Mouse (Mus musculus) left cerebral cortex, postnatal 14 days (tissue): ENCODE data around the gene Gm7534. TPM values are rescaled to one million over a fixed set of nuclear protein-coding genes. Genes with fewer than 3 reads are reported as not detected.
"Not testable (repeated sequence)": the region's sequence is repeated elsewhere in the genome, so short reads cannot be mapped to it uniquely, and the experiment has no call there.

Source experiments
- DNase-seq, 2 experiments: peaks; one replicate each; pipeline ENCODE4 v3.0.0; 2021 to 2022; ENCODE audit warnings: low spot score in 2 of 2, mixed read lengths in 1 of 2
- intact Hi-C: fragments of 180-260 bp; cut with DNase I; formaldehyde crosslinking; loops from one replicate; pipeline ENCODE4 v1.15.1; 2025
- total RNA-seq, 2 experiments: library from RNA; stranded (reverse); gene quantifications; 2 replicates each; pipeline ENCODE4 v1.2.3; 2021

The Gm7534 gene
- total RNA-seq, 2 experiments from 2014 or later: not detected

GRCm38 (mm10) chr4:134155531-134155930 is 47.3 kb downstream of the Gm7534 start:
- DNase-seq: no peak
- intact Hi-C loops: no loop called here

- intact Hi-C loops: no loop called here
- DNase-seq: no peak
These were observed 48.5 kb downstream of the Gm7534 start for GRCm38 (mm10) chr4:134154354-134154753.

GRCm38 (mm10) chr4:134153656-134154055 is 49.1 kb downstream of the Gm7534 start:
- DNase-seq: no peak
- intact Hi-C loops: no loop called here

GRCm38 (mm10) chr4:134152112-134152511 is 50.7 kb downstream of the Gm7534 start:
- DNase-seq: no peak
- intact Hi-C loops: no loop called here

GRCm38 (mm10) chr4:134149389-134149788 is 53.4 kb downstream of the Gm7534 start:
- no peak for DNase-seq
- intact Hi-C loops: no loop called here

GRCm38 (mm10) chr4:134144297-134144696 is 58.5 kb downstream of the Gm7534 start:
- DNase-seq, intact Hi-C loops: not testable (repeated sequence)

Other genes starting within 250 kb of the Gm7534 start
- gene Hmgn2, start 234.4 kb downstream of the Gm7534 start, total RNA-seq: 100 to 1,000 TPM; 118 to 146 TPM
- 10 to 100 TPM; 61.0 to 63.6 TPM for gene Dhdds, start 202.1 kb downstream of the Gm7534 start, total RNA-seq
- not detected for gene Lin28a, start 184.2 kb downstream of the Gm7534 start, total RNA-seq
- not detected for gene Zfp683, start 149.2 kb downstream of the Gm7534 start, total RNA-seq
- gene Crybg2, start 142.2 kb downstream of the Gm7534 start, total RNA-seq: 1 to 10 TPM; 1.3 to 1.4 TPM
- gene Cd52, start 107.9 kb downstream of the Gm7534 start, total RNA-seq: 1 to 10 TPM in 1 of 2 experiments, under 1 TPM in 1; 0.99 to 2.4 TPM
- gene Ubxn11, start 100.4 kb downstream of the Gm7534 start, total RNA-seq: 10 to 100 TPM; 22.6 to 25.0 TPM
- gene Sh3bgrl3, start 74.2 kb downstream of the Gm7534 start, total RNA-seq: 100 to 1,000 TPM; 204 to 214 TPM
- 10 to 100 TPM in 1 of 2 experiments, 1 to 10 TPM in 1; 9.5 to 10.5 TPM for gene Cep85, start 15.9 kb downstream of the Gm7534 start, total RNA-seq
- gene Catsper4, start 24.4 kb upstream of the Gm7534 start, total RNA-seq: not detected
- under 1 TPM in 1 of 2 experiments, not detected in 1; 0.24 TPM for gene Cnksr1, start 35.4 kb upstream of the Gm7534 start, total RNA-seq
- not detected for gene E130218I03Rik, start 40.7 kb upstream of the Gm7534 start, total RNA-seq
- 10 to 100 TPM in 1 of 2 experiments, 1 to 10 TPM in 1; 10.0 to 12.5 TPM for gene Zfp593, start 42.6 kb upstream of the Gm7534 start, total RNA-seq
- not detected for gene Gm30191, start 43.9 kb upstream of the Gm7534 start, total RNA-seq
- gene Grrp1, start 51.1 kb upstream of the Gm7534 start, total RNA-seq: 1 to 10 TPM; 3.8 to 4.3 TPM
- 10 to 100 TPM; 16.1 to 16.4 TPM for gene Pdik1l, start 84.9 kb upstream of the Gm7534 start, total RNA-seq
- gene Trim63, start 112.1 kb upstream of the Gm7534 start, total RNA-seq: under 1 TPM; 0.40 to 0.86 TPM
- under 1 TPM in 1 of 2 experiments, not detected in 1; 0.17 TPM for gene Slc30a2, start 140.2 kb upstream of the Gm7534 start, total RNA-seq
- gene Extl1, start 180.8 kb upstream of the Gm7534 start, total RNA-seq: 10 to 100 TPM; 52.3 to 53.7 TPM
- 10 to 100 TPM; 10.9 to 12.3 TPM for gene Pafah2, start 193.3 kb upstream of the Gm7534 start, total RNA-seq